Mouse (Mus musculus) kidney, adult 2 months (tissue): ENCODE data around the gene Hsp90b1.

ENCODE experiments used
- CTCF ChIP-seq: fragments of 200-500 bp; conservative IDR thresholded peaks from 2 replicates; pipeline ENCODE4 v1.5.1; 2011; ENCODE audit warnings: low read depth, mild to moderate bottlenecking, control low read depth, low read length, moderate library complexity, mixed read lengths; ENCODE audit not compliant: insufficient read depth, insufficient read length
- POLR2A ChIP-seq: fragments of 200-500 bp; IDR thresholded peaks from one replicate; pipeline ENCODE4 v1.6.1; 2011; ENCODE audit warnings: low read depth, low read length, control low read depth

GRCm38 (mm10) chr10:86705922-86706752, 828 bp upstream of the Hsp90b1 start:
- TF ChIP-seq CTCF (no peak), POLR2A (peak; percentile 14)
